Mouse (Mus musculus) liver, adult 2 months (tissue): ENCODE measurements around the gene Slu7.

Experiments
- CTCF ChIP-seq: fragments of 200-500 bp; IDR thresholded peaks from 2 replicates; pipeline ENCODE4 v1.5.1; 2011; ENCODE audit warnings: low read depth, low read length, control low read depth
- POLR2A ChIP-seq: fragments of 200-500 bp; IDR thresholded peaks from 2 replicates; pipeline ENCODE4 v1.6.1; 2011; ENCODE audit warnings: low read length, control low read depth; ENCODE audit not compliant: insufficient read depth; ENCODE audit errors: extremely low read depth

GRCm38 (mm10) chr11:43396672-43397071 is 36.9 kb upstream of the Slu7 start:
- TF ChIP-seq CTCF (no peak), POLR2A (no peak)
